Mouse (Mus musculus) liver, embryonic 14.5 days (tissue): ENCODE measurements around the gene Pea15a.

Experiments
- CTCF ChIP-seq: IDR thresholded peaks from 2 replicates; pipeline ENCODE4 v1.5.1; 2016; ENCODE audit warnings: antibody characterized with exemption, low read depth, control low read depth
- EP300 ChIP-seq: IDR thresholded peaks from 2 replicates; pipeline ENCODE4 v1.6.1; 2016; ENCODE audit warnings: antibody characterized with exemption, low read depth

DNA sequence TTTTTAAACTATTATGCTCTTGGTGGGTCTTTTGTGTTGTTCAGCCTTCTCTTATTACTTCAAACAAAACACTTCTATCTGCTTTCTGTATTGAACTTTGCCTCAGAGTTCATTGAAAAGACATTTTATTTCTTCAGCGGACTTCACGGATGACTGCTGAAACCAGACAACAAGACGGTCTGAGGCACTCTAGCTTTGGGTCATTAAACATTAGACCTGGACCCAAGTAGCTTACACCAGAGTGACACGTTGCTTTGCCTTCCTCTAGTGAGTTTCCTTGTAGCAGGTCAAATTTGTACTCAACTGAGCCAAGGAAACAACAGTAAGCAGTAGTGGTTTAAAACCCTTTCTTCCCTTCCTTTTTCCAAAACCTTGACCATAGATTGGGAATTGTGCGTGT lies 38.7 kb downstream of the Pea15a start:
- TF ChIP-seq CTCF (no peak), EP300 (no peak)
